8 mouse cellular contexts compared by ENCODE assay signal in the genomic region with DNA sequence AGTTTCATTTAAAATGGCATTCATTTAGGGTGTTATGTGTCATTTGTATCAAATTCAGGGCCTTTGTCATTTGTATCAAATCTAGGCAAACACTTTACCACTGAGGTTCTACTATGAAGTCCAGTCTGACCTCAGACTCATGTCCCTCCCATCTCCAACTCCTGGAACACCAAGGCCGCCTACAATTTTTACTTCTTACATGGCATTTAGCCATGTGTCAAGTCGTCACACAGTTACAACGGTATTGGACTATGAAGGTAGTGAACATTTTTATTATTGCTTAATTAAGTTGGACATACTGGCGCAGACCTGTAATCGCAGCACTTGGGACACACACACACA. TPM values are rescaled to one million over a fixed set of nuclear protein-coding genes. Genes with fewer than 3 reads are reported as not detected.
A peak's percentile ranks its signal among the peaks of the same experiment; 100 is the strongest.
DNase-seq lines count a peak whose midpoint lies in the region; ATAC-seq and TF ChIP-seq lines count a peak whose summit lies in the region.

No protein-coding gene starts in this region.

- 47% methylated on average over 5 of the region's 5 CpGs for WGBS in heart, embryonic 12.5 days
- 32% methylated on average over 5 of the region's 5 CpGs for WGBS in forebrain, embryonic 15.5 days
- WGBS in liver, embryonic 15.5 days (ENCODE audit: insufficient replicate concordance): 35% methylated on average over 5 of the region's 5 CpGs

- peaks cover 11% of the 10 kb centered on the region for H3K4me1 ChIP-seq in heart, embryonic 12.5 days (replicated peaks)
- peaks cover 19% of the 10 kb centered on the region for H3K4me1 ChIP-seq in E14TG2a.4 (replicated peaks; ENCODE audit: low read depth, low read length)
- peaks cover 6% of the 10 kb centered on the region; the same call in 1 of the 2 replicates for H3K4me1 ChIP-seq in forebrain, embryonic 15.5 days
- peaks cover 46% of the 10 kb centered on the region for H3K4me1 ChIP-seq in liver, embryonic 15.5 days (replicated peaks)

- no peaks in the 10 kb centered on the region for H3K36me3 ChIP-seq in heart, embryonic 12.5 days
- no peaks in the 10 kb centered on the region for H3K36me3 ChIP-seq in E14TG2a.4 (ENCODE audit: insufficient read depth, low read length)
- H3K36me3 ChIP-seq in forebrain, embryonic 15.5 days: no peaks in the 10 kb centered on the region
- H3K36me3 ChIP-seq in liver, embryonic 15.5 days (replicated peaks): no peaks in the 10 kb centered on the region

- H3K9ac ChIP-seq in heart, embryonic 12.5 days: peak overlapping the region; percentile 35
- H3K9ac ChIP-seq in forebrain, embryonic 15.5 days (replicated peaks): peak overlapping the region; percentile 66; the same call in 1 of the 2 replicates
- H3K9ac ChIP-seq in liver, embryonic 15.5 days: peak overlapping the region; percentile 82; the same call in 1 of the 2 replicates

- no peaks in the 10 kb centered on the region for H3K27me3 ChIP-seq in heart, embryonic 12.5 days (replicated peaks)
- H3K27me3 ChIP-seq in E14TG2a.4 (ENCODE audit: insufficient read depth, low read length): peaks cover 4% of the 10 kb centered on the region; the same call in 1 of the 2 replicates
- no peaks in the 10 kb centered on the region for H3K27me3 ChIP-seq in forebrain, embryonic 15.5 days
- no peaks in the 10 kb centered on the region for H3K27me3 ChIP-seq in liver, embryonic 15.5 days

- TF ChIP-seq CTCF in E14TG2a.4 (conservative IDR thresholded peaks at IDR 0.05; ENCODE audit: low read length): no peak

- peak overlapping the region; percentile 63 for H3K4me2 ChIP-seq in heart, embryonic 12.5 days
- peak overlapping the region; percentile 63 for H3K4me2 ChIP-seq in forebrain, embryonic 15.5 days (replicated peaks)
- peak overlapping the region; percentile 88 for H3K4me2 ChIP-seq in liver, embryonic 15.5 days

- H3K4me3 ChIP-seq in heart, embryonic 12.5 days: peak overlapping the region; percentile 50
- peak overlapping the region; percentile 81 for H3K4me3 ChIP-seq in E14TG2a.4 (replicated peaks; ENCODE audit: low read length)
- peak overlapping the region; percentile 85 for H3K4me3 ChIP-seq in forebrain, embryonic 15.5 days
- peak overlapping the region; percentile 73 for H3K4me3 ChIP-seq in liver, embryonic 15.5 days (replicated peaks)

- no peak for DNase-seq in heart, adult 8-10 months (ENCODE audit: low spot score)
- DNase-seq in left cerebral cortex, adult 18-20 months (ENCODE audit: low spot score in 2 of 2): no peak
- DNase-seq in right cerebral cortex, postnatal 14 days: no peak
- DNase-seq in thymus, postnatal 36 days: no peak

- H3K27ac ChIP-seq in heart, embryonic 12.5 days (ENCODE audit: poor library complexity, severe bottlenecking): peak overlapping the region; percentile 89
- peak overlapping the region; percentile 92 for H3K27ac ChIP-seq in forebrain, embryonic 15.5 days (replicated peaks)
- peak overlapping the region; percentile 96 for H3K27ac ChIP-seq in liver, embryonic 15.5 days (replicated peaks)

- no peak for ATAC-seq in heart, embryonic 12.5 days (ENCODE audit: insufficient number of reproducible peaks, low FRiP score)
- no peak for ATAC-seq in forebrain, embryonic 15.5 days (replicated peaks)
- ATAC-seq in liver, embryonic 15.5 days (ENCODE audit: insufficient read depth): no peak

- no peaks in the 10 kb centered on the region for H3K9me3 ChIP-seq in heart, embryonic 12.5 days (replicated peaks)
- H3K9me3 ChIP-seq in E14TG2a.4 (ENCODE audit: low read length): no peaks in the 10 kb centered on the region
- no peaks in the 10 kb centered on the region for H3K9me3 ChIP-seq in forebrain, embryonic 15.5 days
- H3K9me3 ChIP-seq in liver, embryonic 15.5 days (replicated peaks): no peaks in the 10 kb centered on the region

RNA-seq across cellular contexts. Expression of a gene that starts 6.9 kb away (rescaled TPM):
- 22.9 and 28.6 TPM in 2 replicates for polyA plus RNA-seq in heart, embryonic 12.5 days (2016; fragmentation: Nextera tagmentation; extraction: Ambion mirVana)
- 10 to 100 TPM; 57.4 to 86.0 (median 69.5) TPM for total RNA-seq in heart, adult 8-10 months (2022)
- 5.8 and 8.0 TPM in 2 replicates for polyA plus RNA-seq in forebrain, embryonic 15.5 days (2015; fragmentation: Nextera tagmentation; extraction: Ambion mirVana)
- polyA plus RNA-seq in liver, embryonic 15.5 days (2015; fragmentation: Nextera tagmentation; extraction: Ambion mirVana): 122 and 143 TPM in 2 replicates
- total RNA-seq in left cerebral cortex, adult 18-20 months (2021): 10 to 100 TPM; 90.2 to 96.6 TPM

RNA-seq across cellular contexts. Expression of a gene that starts 7.9 kb away (rescaled TPM):
- polyA plus RNA-seq in heart, embryonic 12.5 days (2016; fragmentation: Nextera tagmentation; extraction: Ambion mirVana): 22.6 and 23.8 TPM in 2 replicates
- 10 to 100 TPM in 2 of 4 experiments, 1 to 10 TPM in 2; 5.7 to 12.3 (median 9.3) TPM for total RNA-seq in heart, adult 8-10 months (2022)
- 23.4 and 23.7 TPM in 2 replicates for polyA plus RNA-seq in forebrain, embryonic 15.5 days (2015; fragmentation: Nextera tagmentation; extraction: Ambion mirVana)
- polyA plus RNA-seq in liver, embryonic 15.5 days (2015; fragmentation: Nextera tagmentation; extraction: Ambion mirVana): 5.2 and 5.9 TPM in 2 replicates
- 10 to 100 TPM; 59.1 to 62.5 TPM for total RNA-seq in left cerebral cortex, adult 18-20 months (2021)

RNA-seq across cellular contexts. Expression of a gene that starts 37.9 kb away (rescaled TPM):
- 19.9 and 22.5 TPM in 2 replicates for polyA plus RNA-seq in heart, embryonic 12.5 days (2016; fragmentation: Nextera tagmentation; extraction: Ambion mirVana)
- 10 to 100 TPM; 27.2 to 40.0 (median 28.4) TPM for total RNA-seq in heart, adult 8-10 months (2022)
- 6.0 and 7.0 TPM in 2 replicates for polyA plus RNA-seq in forebrain, embryonic 15.5 days (2015; fragmentation: Nextera tagmentation; extraction: Ambion mirVana)
- 14.5 and 19.8 TPM in 2 replicates for polyA plus RNA-seq in liver, embryonic 15.5 days (2015; fragmentation: Nextera tagmentation; extraction: Ambion mirVana)
- 10 to 100 TPM; 15.6 to 24.1 TPM for total RNA-seq in left cerebral cortex, adult 18-20 months (2021)
